Mouse (Mus musculus) heart, postnatal 4 days (tissue): ENCODE measurements at regions not wholly inside any gene's neighbourhood (a gene's known extent, or its start where the extent isn't known, plus 50 kb on each side); places are given as distances from the start of the nearest gene placed in this dataset.
A peak's percentile ranks its signal among the peaks of the same experiment; 100 is the strongest.

ENCODE experiments used
- DNase-seq: peaks from one replicate; pipeline ENCODE4 v3.0.0; 2021

DNA sequence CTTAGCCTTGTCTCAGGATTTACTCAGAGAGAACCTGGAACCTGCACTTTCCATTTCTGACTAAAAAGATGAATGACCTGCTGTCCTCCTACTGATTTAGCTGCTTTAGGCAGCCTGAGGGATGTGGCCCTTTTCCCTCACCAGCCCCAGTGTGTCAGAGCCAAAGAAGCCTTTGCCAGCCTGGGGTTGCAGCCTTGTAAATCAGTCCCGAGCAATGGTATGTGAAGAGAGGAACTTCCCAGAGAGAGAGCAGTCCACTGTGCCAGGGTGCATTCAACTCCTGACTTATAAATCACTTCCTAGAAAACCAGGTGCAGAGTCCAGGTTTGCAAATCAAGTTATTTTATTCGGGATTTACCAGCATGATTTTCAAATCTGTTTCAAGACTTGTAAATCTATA is 239.5 kb upstream of the Map3k7 start:
- DNase-seq, result no peak

- DNase-seq, result no peak
These were observed 236.3 kb upstream of the Map3k7 start for GRCm38 (mm10) chr4:31727498-31728148.

DNA sequence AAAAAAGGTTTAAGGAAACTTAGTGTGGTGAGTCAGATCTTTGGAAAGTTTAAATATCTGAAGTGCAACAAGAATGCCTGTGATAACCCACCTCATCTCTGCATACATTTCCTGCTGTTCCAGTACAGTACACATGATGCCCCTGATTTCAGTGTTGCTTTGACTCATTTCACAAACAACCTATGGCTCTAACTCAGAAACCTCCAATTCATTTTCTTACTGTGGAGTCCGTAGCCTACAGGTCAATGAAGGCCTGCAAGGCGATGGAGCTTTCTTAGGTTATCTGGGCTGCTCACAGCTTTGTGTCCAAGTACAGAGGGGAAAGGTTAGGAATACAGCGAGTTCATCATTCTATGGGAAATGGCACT is 235.8 kb upstream of the Map3k7 start:
- no peak for DNase-seq

- no peak for DNase-seq
These were observed 220.1 kb upstream of the Map3k7 start for GRCm38 (mm10) chr4:31743776-31744175.

DNA sequence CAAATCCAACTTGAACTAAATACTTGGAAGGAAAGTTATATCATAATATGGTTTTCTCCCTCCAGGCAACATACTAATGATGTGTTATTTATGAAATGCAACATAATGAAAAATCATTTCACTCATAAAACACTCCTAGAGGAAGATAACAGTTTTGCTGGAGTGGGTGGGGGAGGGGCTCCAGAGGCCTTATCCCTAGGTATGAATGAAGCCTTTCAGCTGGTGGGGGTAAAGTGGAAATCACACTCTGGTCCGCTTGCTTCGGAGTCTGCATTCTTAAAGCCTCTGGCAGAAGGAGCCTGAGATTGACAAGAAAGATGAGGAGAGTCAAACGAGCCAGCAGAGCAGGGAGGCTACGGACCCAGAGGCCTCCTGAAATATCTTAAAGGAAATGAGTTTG is 219.5 kb upstream of the Map3k7 start:
- DNase-seq, result no peak

DNA sequence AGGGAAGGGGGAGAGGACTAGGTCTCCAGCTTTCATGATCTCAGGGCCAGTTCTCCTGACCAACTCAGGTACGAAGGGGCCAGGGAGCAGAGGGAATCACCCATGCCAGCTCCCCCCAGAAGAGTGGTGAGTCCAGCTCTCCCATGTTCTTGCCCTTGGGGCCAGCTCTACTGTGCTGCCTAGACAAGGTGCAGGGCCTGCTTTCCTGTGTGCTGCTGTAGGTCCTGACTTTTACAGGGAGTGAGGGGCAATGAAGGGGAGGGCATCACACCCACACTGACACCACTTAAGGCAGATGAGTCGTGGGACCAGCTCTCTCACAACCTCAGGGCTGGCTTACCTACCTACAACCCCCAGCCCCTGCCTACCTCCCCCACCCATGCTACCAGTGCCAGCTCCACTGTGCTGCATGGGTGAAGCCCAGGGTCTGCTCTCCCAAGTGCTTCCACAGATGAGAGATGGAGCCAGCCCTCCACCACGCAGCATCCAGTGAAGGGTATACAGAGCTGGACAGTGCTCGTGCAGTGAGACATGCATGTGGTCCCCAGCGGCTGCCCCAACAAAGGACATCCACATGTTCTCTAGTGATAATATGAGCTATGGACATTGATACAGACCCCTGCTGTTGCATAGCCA is 210.1 kb upstream of the Map3k7 start:
- no peak for DNase-seq

DNA sequence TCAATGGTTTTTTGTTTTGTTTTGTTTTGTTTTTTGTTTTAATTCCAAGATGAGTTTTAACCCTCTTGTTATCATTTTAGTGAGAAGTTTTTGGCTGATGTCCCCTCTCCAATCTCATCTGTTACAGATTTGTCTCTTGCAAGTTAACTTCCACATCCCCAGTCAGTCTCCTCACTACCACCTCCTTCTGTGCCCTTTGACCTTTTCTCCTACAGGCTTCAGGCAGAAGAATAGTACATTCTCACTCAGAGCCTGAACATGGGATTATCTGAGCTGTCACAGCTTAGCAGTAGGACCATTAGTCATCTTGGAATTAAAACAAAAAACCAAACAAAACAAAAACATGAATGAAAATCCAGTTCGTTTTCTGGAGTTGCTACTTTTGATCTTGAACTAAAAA is 206.8 kb upstream of the Map3k7 start:
- no peak for DNase-seq

DNA sequence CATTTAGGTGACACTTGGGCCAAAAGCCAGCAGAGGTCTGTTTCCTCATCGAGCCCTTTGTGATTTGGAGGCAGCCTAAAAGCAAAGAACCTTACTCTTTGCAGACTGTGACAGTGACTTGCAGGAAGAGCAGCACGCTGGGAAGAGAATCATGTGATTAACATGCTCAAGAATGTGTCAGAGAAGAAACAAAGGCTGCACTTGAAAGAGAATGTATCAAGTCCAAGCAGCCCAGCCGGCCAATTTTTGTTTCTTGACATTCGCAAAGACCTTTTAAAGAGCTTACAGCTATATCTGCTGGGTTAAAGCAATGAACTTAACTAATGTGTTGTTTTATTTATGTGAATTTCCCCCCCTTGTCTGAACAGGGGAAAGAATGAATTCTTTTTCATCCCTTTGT is 203.8 kb upstream of the Map3k7 start:
- DNase-seq, result no peak

DNA sequence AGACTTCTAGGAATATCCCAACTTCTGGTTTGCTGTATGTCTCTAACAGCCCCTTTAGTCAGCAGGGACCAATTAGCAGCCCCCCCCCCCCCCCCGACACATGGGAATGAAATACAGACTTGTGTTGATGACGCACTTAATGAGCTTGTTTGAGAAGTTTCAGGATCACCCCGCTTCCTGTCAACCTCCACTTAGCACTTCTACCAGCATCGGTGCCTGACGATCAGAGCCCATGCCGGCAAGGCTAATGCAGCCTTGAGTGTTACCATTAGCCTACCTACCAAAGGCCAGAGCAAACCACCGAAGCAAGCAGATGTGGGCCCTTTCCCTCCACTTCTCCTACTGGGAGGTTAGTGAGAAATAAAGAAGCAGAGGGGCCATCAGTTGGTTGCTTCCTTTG is 201.7 kb upstream of the Map3k7 start:
- DNase-seq, result no peak

DNA sequence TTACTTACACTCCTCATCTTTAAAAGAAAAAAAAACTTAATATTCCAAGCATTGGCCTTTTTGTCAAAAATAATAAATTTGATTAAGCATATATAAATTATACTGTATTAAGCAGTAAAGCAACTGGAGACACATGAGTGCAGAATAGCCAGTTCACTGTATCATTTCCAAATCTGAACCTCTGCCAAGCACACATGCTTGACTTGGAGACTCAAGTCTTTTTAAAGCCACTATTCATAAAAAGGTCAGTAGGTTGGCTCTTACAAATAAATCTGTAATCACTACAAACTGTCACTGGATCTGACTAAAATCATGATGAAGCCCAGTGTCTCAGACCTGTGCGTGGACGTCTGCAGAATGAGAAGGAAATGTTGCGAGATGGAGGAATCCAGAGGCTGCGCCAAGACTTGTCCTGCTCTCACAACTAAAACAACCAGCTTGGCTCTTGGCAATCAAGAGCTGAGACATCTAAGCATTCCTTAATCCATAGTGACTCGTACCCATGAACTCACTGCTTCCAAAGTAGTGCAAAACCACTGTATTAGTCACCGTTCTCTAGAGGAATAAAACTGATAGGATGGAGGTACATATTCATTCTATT is 195.8 kb upstream of the Map3k7 start:
- no peak for DNase-seq

DNA sequence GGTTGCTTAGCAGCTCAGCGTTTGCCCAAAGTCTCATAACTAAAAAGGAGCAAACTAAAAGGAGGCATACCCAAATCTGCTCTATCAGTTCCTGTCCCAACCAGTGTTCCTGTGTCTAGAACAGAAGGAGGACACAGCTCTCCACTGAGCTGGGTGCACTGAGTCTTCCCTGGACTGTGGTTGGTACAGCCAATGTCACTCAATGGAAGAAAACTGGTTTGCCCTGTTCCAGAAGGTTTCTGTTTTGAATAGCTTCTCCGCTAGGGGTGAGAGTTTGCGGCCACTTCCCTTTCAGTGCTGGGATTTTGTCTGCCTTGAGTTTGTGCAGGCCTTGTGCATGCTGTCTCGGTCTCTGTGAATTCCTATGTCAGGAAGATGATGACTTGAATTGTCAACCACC is 194.6 kb upstream of the Map3k7 start:
- no peak for DNase-seq

GRCm38 (mm10) chr4:31786284-31786683 is 177.6 kb upstream of the Map3k7 start:
- DNase-seq, result no peak

- DNase-seq, result no peak
These were observed 146.2 kb upstream of the Map3k7 start for GRCm38 (mm10) chr4:31817574-31818240.

GRCm38 (mm10) chr4:31819521-31820259 is 144.2 kb upstream of the Map3k7 start:
- DNase-seq, result no peak

DNA sequence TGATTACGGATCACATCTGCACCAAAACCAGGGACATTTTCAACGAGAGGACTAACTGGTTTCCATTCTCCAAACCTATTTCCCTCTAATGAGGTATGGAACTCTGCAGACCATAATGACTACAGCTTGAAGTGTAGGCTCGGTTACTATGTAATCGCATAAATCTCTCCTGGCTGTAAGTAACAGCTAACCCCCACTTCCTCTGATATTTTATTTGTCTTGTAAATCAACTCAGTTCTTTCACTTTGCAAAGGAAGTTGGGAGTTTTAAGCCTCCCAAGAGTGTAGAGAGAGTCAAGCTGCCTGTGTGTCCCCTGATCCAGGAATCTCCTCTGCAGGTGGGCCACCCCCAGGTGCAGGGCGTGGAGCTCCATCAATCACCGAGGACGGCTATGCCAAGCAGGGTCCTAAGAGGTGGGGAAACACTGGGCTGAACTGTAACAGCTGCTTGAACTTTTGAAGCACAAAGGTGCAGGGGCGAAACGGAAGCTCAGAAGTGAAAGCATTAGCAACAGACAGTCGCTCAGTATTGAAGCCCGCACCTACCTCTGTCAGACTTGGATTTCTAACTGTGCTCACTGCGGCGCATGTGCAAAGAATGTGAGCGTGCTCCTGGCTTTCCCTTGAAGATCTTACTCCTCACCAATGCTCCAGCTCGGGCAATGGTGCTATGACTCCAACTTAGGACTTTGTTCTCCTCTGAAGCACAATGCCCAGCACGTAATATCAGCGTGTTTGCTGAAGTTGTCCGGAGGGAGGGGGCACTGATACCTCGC is 140.1 kb upstream of the Map3k7 start:
- peak; percentile 16 for DNase-seq

GRCm38 (mm10) chr4:31824518-31825437 is 139.1 kb upstream of the Map3k7 start:
- peak; percentile 16 for DNase-seq

DNA sequence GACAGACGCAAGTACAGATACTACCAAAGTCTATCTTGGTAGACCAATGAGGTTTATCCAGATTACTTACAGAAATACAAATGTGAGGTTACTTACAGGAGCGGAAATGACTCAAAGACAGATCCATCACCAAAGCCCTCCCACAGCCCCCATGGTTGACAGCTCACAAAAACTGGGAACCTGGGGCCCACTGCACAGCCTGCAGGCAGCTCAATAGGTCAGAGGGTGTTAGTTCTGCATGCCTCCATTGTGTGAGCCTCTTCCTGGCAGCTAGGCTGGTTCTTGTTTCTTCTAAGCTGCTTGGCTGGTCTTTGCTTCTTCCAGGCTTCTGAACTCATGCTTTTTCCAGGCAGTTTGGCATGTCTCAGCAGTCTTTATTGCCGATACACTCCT is 138.5 kb upstream of the Map3k7 start:
- no peak for DNase-seq

- no peak for DNase-seq
These were observed 137.2 kb upstream of the Map3k7 start for GRCm38 (mm10) chr4:31826661-31827060.

DNA sequence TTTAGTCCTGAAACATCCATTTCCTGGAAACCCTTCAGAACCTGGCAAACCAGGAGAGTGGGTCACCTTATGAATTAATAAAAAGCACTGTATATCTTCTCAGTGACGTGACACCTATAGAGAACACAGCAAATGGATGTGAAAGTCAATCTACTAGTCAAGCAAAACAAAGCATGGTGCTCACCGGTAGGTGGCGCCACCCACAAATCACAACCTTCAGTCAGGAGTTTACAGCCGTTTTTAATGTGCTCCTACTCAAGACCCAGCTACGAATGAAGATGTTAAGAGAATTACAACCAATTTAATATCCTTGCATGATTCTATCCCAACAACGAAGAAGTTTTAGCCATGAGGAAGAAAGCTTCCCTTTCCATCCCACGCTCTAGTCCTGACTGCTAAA is 136.6 kb upstream of the Map3k7 start:
- peak; percentile 43 for DNase-seq

- no peak for DNase-seq
These were observed 133.7 kb upstream of the Map3k7 start for GRCm38 (mm10) chr4:31830241-31830640.

DNA sequence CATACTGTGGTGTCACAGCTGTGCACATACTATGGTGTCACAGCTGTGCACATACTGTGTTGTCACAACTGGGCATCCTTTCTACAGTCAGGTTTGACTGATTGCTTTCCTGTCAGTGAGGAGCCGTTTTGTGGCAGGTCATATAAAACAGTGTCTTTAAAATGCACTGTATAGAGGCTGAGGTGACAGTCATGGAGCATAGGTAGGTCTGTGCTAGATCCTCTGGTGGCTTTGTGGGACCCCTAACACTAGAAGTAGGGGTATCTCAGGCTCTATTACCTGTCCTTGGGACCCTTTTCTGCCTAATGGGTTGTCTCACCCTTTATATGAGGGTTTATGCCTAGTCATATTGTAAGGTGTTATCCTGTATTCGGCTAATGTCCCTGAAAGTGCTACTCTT is 132.4 kb upstream of the Map3k7 start:
- DNase-seq, result no peak
